Mouse (Mus musculus) right cerebral cortex, adult 18-20 months (tissue): ENCODE results near the gene Mamdc4.

Source experiments
- DNase-seq: peaks from one replicate; pipeline ENCODE4 v3.0.0; 2022; ENCODE audit warnings: mixed read lengths

Gene Mamdc4

DNA sequence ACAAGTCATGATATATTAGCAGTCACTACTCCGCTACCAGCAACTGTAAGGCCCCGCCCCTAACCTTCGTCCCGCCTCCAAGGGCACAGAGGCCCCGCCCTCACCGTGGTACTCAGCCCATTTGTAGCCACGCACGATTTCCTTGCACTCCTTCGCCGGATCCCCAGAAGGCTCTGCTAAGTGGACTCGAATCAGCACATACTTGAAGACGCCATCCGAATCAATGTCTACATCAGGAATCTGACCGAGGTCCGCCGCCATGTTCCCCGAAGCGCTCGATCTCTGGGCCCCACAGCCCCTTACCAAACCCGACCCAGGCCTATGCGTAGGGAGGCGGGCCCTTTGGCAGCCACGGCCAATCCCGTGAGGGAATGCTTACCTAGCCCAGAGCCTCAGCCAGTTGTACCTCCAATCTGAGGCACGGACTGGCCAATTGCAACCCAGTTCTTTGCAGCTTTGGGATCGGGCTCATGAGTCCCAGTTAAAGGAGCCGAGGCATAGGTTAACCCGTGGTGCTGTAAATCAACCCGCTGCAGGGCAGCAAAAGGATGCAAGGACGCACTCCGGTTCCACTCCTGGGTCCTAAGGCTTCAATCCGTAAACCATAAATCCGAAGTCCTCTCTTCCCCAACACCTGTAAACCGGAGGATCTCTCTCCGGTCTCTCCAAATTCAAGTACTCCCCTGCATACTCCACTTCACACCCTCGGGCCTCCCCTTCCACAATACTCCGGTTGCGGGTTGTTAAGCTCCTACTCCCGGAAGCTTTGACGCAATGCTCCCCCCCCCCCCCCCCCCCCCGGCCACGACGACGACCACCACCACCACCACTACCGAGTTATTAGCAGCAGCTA, at the start of gene Mamdc4, which contains the start of gene Phpt1:
Mamdc4 (minus strand) TSS at position 267 of the 853 bp plus-strand sequence.
Phpt1 (minus strand) TSS at position 646 of the 853 bp plus-strand sequence.
- peak; percentile 97 for DNase-seq

DNA sequence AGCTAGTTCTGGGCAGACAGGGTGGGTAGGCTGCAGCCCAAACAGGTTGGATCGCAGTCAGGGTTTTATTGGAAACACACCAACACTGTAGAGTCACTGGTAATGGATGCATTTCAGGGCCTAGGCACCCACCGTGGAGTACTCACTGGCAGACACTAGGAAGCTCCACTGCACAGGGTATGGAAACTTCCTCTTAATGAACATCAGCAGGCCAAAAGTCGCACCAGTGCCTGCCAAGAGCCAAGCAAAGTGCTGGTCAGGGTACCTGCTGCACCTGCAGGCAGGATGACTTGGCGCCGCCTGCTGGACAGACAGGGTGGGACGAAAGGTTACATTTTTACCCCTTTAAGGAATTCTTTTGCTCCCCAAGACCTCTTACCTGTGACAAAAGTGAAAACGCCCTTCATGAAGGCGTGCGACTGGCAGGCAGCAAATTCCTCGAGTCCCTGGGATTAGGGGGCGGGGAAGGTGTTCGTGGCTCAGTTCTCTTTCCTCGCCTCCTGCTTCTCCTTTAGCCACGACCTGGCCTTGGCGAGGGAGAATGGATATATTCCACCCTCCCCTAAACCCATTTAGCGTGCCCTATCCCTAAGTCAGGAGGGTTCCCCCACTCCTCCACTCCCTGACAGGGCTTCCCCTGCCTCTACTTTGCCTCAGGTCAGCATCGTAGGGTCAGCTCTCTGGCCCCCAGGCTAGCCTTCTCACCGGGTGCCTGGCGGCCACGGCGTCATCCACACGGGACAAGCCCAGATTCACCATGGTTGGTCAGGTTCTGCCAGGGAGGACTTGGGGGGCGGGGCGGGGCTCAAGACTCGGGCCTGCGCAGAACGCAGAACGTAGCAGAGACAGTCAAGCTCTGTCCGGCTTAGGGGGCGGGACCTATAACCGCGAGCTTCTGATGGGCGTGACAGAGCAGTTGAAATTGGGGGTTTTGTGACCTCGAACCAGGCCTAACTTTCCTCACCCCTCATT, 46.9 kb upstream of the Mamdc4 start, which contains the start of gene Tmem141:
Tmem141 (minus strand) TSS at position 777 of the 972 bp plus-strand sequence.
- peak; percentile 90 for DNase-seq

DNA sequence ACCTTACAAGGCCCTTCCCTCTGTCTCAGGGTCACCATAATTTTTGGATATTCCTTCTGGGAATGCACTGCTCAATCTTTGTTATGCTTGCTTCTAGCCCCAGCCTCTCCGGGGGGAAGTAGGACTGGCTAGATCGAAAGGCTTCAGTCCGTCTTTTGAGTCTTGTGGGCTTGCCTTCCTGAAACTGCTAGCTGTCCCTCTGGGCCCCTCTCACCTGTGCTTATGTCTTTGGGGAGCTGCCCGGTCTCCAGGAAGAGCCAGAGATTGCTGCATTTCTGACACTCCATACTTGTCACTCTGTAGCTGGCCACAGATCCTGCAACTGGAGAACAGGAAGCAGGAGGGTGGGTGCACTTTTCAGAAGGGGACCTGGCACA, 46.2 kb upstream of the Mamdc4 start:
- DNase-seq: no peak

DNA sequence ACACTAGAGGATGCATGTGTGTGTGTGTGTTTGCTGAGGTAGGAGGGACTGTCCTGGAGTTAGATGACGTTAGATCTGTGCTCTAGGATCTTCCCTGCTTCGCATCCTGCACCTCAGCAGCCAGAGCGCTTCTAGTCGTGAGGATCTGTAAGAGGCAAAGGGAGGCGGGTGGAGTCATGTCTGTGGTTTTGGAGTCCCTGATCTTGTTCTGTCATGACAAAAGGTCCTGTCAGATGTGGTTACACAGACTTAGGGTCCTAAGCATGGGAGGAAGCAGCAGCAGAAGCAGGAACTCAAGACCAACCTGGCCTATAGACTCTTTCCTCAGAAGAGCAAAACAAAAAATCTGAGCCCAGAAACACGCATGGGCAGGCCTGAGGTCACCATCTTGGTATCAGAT, 45.7 kb upstream of the Mamdc4 start:
- no peak for DNase-seq

DNA sequence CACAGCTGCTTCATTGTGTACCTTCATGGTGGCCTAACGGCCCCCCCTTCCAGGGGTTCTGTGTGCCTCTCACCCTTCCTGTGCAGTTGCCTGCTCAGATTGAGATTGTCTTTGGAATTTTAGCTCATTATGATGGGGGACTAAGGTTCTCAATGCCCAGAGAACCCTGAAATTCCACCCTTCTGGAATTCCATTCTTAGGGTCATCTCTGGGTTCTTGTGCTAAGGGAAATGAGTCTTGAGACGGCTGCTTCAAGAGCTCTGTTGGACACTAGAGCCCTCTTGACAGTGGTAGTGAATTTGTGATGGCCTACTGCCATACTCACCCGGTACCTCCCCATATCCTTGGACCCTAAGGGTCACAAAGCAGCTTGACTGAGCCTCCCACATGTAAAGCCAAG, 42.9 kb upstream of the Mamdc4 start, which contains the start of gene Ccdc183:
Ccdc183 (minus strand) TSS at position 101 of the 400 bp plus-strand sequence.
- DNase-seq: no peak

DNA sequence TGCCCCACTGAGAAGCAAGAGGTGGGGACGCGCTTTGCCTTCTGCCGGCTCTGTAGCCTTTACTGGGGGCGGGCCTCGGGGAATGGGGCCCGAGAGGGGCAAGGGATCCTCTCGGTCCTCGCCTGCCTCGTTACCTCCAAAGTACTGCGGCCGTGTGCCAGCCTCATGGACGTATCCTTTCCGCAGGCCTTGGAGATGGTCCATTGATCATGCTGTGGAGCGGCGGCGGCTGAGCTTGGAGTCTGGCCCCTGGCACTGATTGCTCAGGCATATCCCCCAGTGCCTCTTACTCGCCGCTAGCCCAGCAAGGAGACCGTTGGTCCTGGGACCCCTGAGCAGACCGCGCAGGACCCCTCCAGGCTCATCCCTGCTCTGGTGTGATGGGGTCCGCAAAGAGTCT, 41.8 kb upstream of the Mamdc4 start:
- DNase-seq: no peak

DNA sequence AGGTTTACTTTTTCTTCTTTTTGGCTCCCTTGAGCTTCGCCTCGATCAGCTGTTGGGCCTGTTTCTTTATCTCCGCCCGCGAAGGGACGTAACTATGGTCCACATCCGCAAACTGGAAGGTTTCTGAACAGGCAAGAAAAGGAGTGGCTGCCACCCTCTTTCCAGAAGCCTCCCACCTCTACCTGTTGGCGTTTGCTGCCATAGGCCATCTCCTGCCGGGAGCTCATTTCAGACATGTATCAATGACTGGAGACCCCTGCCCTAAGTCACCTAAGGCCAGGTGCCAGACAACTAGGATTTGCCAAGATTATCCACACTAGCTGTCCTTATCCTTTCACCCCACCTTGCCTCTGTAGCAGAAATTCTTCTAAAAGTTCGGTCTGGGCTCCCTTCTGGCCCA, 34.0 kb upstream of the Mamdc4 start:
- DNase-seq: no peak

DNA sequence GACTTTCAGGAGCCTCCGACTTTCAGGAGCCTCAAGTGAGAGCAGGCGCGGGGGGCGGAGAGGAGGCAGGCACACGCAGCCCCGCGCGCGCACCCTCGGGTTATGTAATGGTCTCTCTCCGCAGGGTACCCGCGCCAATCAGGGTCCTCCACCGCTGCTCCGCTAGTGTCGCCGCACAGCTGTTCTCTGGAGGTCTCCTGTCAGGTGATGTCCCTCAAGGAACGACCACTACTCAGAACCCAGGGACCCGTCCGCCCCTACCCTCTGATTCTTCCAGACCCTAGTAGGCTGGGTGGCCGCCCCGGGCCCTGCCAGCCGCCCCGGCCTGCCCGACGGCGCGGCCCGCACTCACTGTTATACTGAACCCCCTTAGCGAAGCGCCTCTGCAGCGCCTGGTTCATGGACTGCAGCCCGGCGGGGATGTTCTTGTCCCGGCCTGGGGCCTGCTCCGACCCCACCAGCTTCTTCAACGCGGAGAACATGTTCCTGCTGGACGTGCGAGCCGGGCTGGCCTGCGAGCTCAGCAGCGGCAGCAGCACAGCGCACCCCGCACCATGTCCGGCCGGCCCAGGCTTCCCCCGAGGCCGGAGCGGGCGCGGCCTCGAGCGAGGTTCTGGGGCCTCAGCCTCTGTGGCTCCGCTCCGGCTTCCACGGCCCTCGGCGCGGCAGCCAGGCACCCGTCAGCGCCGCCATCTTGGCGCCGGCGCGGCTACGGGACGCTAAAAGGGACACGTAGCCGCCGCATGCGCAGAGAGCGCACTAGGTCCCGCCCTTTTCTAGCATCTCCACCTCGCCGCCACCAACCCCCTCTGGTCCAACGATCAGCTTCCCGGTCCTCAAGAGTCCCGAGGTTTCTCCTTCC, 33.3 kb upstream of the Mamdc4 start, which contains the start of gene Rabl6:
Rabl6 (minus strand) TSS at position 761 of the 862 bp plus-strand sequence.
- peak; percentile 93 for DNase-seq

DNA sequence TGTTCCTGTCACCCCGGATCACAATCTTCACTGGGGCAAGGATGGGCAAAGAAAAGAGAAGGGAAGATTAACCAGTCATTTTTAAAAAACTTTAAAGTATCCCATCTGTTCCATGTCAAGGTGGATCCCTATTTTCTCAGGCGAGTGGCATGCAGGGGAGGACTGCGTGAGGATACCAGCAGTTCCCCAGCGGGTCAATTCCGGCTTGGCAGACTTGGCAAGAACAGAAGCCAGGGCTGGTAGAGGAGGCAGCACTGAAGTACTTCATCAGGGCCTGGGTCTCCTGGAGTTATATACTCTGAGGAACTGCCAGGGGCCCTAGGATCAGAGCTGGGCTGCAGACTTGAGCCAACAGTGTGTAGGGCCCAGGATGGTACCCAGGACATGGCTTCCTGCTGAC, 27.9 kb upstream of the Mamdc4 start:
- DNase-seq: no peak

DNA sequence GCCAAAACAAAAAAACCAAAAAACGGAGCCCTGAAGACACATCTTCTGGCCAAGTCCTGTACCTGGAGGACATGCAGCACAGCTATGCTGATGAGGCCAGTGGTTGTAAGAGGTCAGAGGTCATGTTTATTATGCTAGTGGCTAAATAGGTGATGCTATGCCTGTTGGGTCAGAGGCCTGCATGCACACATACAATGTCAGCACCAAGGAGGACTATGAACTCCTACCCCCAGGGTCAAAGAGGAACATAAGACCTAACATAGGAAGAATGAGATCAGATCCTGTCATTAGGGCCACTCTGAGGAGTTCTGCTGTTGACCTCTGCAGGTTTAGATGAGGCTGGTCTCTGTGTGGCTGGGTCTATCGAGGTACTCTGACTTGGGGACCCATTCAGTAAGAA, 25.4 kb upstream of the Mamdc4 start:
- DNase-seq: no peak

DNA sequence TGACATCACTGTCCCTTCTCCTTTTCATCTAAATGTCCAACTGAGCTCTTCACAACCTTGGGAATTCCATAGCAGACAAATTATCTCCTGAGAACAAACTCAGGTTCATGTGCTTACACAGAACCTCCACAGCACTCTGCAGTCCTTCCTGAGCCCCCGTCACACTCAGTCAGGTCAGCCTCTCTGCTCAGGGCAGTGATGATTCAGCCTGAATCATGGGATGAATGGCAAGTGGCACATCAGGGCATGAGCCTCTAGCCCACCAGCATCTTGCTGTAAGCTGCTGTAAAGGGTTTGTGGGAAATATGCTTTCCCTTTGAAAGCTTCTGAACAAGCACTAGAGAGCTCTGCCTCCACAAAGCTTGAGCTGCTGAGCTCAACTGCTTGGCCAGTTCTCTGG, 24.1 kb upstream of the Mamdc4 start:
- DNase-seq: no peak

DNA sequence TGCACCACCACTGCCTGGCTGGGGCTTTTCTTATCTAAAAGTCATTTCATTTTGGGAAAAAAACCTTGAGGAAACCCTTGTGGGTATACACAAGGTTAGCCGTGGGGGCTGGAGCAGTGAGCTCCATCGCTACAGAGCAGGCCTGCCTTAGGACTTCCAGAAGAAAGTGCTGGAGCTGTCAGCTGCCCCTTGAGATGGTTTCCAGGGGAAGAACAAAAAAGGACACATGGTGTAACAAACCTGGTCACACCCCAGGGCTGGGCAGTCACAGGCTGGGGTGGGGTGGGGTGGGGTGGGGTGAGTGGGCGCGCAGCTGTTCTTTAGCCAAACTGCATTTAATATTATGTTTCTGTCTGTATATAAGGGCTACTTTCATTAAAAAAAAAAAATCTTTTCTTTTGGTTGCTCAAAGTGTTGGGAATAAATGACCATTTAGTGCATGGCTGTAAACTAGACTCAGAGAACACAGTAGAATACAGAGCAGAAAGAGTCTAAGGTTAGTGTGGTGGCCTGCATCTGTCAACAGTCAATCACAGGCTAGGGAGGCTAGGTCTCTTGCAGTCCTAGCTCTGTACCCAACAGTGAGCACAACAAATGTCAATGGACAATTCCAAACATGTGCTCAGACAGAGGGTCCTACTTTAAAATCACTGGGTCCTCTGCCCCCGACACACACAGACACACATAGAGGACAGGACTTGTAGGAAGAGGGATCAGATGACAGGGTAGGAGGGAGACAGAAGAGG, 22.3 kb upstream of the Mamdc4 start:
- no peak for DNase-seq

DNA sequence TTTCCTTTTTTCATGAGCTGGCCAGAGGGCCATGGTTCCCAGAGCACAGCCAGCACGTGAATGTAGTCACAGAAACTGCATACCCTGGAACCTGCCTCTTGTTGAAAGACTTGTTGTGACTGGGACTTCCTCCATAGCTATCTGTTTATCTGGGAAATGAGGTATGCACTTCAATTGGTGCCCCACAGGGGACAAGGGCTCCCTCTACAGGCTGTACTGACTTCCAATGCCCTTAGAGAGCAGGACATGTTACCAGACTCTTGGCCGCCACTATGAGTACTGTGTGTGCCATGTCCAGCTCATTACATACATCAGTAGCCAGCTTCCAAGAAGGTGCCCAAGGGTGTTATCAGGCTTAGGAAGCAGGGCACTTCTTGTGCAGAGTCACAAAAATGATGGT, 17.2 kb upstream of the Mamdc4 start:
- peak; percentile 46 for DNase-seq

DNA sequence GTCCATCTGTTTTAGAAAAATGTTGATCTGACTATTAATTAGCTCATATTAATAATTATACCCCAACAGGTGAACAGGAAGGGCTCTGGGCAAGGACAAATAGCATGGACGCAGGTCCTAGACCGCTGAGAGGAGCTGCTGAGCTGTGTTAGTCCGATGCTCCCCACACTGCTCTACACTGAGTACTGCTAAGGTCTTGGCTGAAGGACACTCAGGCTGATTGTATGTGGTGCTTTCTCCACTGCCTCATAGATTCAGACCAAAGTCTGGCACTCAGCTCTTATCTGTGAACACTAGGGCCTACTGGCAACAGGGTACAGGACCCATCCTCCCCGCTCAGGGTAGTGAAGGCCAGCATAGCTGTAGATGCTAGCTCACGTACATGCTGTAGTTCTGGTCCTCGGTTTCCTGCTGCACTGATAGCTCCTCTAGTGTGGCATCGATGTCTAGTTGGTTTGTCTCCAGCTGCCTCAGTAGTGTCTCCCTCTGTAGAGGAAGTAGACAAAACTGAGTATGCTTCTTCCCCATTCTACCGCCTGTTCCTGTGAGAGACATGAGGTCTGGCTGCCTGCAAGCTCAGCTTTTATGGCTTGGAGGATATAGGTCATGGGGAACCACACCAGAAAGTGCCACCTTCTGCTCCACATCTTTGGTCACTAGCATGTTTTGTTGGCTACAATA, 13.7 kb upstream of the Mamdc4 start:
- DNase-seq: no peak

DNA sequence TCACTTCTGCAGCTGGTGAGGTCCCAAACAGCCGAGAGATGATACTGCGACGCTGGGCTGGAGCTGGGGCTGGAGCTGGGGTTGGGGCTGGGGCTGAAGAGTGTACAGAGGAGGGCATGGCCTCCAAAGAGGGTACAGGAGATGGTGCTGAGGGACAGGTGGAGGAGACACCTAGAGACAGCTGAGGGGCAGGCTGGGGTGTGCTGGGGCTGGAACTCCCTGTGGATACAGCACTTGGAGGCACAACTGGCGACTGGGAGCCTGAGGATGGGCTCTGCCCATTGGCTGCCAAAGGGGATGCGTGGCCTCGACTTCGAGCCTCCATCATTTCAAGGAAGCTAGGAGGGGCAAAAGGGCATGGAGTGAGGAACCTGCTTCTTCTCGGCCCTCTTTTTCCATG, 12.6 kb upstream of the Mamdc4 start:
- DNase-seq: no peak

DNA sequence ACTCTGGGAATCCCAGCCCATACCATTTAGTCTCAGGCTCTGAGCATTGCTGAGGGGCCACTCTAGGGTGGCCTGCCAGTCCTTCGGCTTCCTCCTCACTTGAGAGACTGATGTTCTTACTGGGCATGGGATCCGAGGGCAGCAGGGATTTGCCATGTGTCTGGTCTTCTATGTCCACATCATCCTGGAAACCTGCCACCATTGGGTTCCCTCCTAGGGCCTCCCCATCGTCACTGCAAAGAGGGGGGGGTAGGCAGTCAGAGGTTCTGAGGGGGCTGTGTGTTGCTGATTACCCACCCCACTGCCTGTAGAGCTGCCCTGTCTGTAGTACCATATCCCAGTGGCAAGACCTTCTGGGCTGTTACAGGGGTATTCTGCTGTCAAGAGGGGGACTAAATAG, 11.0 kb upstream of the Mamdc4 start:
- DNase-seq: no peak

DNA sequence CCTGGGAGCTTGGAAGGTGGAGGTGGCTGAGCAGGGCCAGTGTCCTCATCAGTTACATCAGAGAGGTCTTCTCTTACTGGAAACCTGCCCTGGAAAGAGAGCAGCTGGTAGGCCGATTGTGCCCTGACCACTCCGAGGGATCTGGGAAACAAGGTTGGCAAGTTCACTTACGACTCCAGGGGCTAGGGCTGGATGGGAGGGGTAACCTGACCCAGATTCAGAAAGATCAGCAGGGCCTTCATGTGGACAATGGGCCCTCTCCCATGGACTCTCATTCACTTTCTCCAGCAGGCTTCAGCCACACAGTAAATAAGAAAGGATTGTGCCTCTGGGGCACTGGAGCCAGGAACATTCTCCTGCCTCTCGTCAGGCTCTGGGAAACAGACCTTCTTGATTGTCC, 10.2 kb upstream of the Mamdc4 start:
- no peak for DNase-seq

DNA sequence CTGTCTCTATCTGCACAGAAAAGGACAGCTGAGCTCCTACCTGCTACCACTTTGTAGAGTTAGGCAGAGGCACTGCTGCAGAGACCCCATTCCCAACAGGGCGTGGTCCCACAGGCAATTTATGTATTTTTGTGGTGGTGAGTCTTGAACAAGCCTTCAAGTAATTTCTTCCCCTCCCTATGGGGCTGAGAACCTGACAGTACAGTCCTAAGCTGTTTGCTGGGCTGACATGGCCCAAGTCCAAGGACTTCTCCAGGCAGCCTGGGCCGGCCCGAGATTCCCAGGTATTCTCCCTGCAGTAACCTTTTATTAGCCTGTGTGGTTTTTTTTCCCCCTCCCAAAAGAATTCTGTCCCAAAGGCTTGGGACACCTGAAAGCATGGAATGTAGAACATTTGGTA, 9.5 kb upstream of the Mamdc4 start:
- no peak for DNase-seq

DNA sequence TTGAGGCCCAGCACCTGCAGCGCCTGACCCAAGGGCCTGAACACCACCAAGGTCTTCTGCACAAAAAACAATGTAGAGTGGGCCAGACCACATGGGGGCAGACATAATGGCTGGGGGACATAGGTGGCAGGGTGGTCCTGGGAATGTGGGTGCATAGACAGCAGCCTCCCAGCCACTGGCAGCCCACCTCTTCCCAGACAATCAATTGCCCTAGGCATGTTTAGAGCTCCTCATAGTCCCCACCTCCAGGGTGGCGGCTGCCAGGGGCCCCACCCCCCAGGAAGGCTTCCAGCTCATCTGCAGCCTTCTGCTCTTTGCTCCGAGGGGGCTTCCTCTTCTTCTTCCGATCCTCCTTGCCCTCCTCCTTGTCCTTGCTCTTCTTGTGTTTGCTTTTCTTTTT, 8.9 kb upstream of the Mamdc4 start:
- no peak for DNase-seq

DNA sequence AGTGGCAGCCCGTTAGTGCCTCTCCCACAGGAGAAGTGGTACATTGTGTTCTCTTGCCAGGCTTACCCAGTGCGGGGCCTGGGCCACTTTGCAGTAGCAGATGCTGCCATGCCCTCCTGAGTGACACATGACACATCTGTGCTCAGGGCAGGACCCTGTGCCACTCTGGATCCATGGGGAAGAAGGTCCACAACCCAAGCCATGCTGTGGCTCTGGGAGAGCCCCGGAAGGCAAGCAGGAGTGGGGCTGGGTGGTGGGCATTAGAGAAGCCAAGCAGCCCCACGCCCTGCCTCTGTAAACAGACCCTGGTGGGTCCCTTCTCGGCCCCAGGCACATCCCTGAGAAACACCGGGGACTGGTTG, 8.5 kb upstream of the Mamdc4 start:
- DNase-seq: peak; percentile 39

DNA sequence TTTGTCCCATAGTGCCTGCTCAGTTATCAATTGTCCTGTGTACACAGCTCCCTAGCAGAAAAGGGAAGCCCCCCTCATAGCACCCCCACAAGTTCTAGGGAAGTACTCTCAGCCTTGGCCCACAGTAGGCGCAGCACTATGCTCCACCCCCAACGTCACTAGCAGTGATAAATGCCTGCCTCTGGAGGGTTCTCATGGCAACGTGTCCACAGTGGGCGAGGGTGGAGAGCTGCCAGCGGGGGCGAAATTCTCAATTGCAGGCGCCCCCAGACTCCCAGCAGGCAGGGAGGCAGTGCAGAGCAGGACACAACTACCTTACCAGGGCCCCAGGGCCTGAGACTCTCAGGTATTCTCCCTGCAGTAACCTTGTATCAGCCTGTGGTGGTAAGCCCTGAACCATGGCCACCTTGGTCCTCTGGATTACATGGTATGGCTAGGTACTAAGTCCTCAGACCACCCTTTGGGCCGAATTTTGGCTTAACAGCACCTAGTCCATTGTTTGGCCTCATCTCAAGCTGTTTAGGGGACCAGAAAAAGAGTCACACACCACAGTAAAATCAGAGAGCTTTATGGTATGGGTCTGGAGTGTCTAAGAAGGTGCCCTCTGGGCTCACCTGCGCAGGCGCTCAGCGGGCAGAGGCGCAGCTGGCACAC, 7.9 kb upstream of the Mamdc4 start:
- peak; percentile 90 for DNase-seq
